Mouse (Mus musculus): Measurements from ENCODE around the gene Atp8b5.

The Atp8b5 gene

GRCm38 (mm10) chr4:43266623-43267322 is at the start of gene Atp8b5:
TSS of gene Atp8b5 (plus strand) at chr4:43267159.
- no peaks in the 10 kb centered on the region for H3K27me3 ChIP-seq (ENCODE audit: insufficient read depth, low read length)
- H3K4me3 ChIP-seq (replicated peaks; ENCODE audit: low read length): peak within 1 kb of the TSS; percentile 67
- H3K4me1 ChIP-seq (replicated peaks; ENCODE audit: low read depth, low read length): peaks cover 15% of the 10 kb centered on the region
- TF ChIP-seq POU5F1 (IDR thresholded peaks at IDR 0.05; ENCODE audit: borderline replicate concordance, low read length): no peak
- TF ChIP-seq NANOG (IDR thresholded peaks at IDR 0.05; ENCODE audit: borderline replicate concordance, low read length): no peak
- TF ChIP-seq CTCF (conservative IDR thresholded peaks at IDR 0.05; ENCODE audit: low read length): peak; percentile 16; the same call in 1 of the 2 replicates
- H3K36me3 ChIP-seq (ENCODE audit: insufficient read depth, low read length): no peaks in the 10 kb centered on the region
- no peaks in the 10 kb centered on the region for H3K9me3 ChIP-seq (ENCODE audit: low read length)

- Histone ChIP-seq H3K36me3 (ENCODE audit: insufficient read depth, low read length) (no peaks in the 10 kb centered on the region), H3K9me3 (ENCODE audit: low read length) (no peaks in the 10 kb centered on the region), H3K4me3 (replicated peaks; ENCODE audit: low read length) (no peak overlapping the region), H3K4me1 (replicated peaks; ENCODE audit: low read depth, low read length) (peaks cover 16% of the 10 kb centered on the region), H3K27me3 (ENCODE audit: insufficient read depth, low read length) (no peaks in the 10 kb centered on the region)
- TF ChIP-seq POU5F1 (IDR thresholded peaks at IDR 0.05; ENCODE audit: borderline replicate concordance, low read length) (no peak), CTCF (conservative IDR thresholded peaks at IDR 0.05; ENCODE audit: low read length) (no peak), NANOG (IDR thresholded peaks at IDR 0.05; ENCODE audit: borderline replicate concordance, low read length) (no peak)
Measured at GRCm38 (mm10) chr4:43217997-43218396, 49.0 kb upstream of the Atp8b5 start.

- TF ChIP-seq NANOG (IDR thresholded peaks at IDR 0.05; ENCODE audit: borderline replicate concordance, low read length): no peak
- no peak for TF ChIP-seq CTCF (conservative IDR thresholded peaks at IDR 0.05; ENCODE audit: low read length)
- no peak for TF ChIP-seq POU5F1 (IDR thresholded peaks at IDR 0.05; ENCODE audit: borderline replicate concordance, low read length)
Measured at GRCm38 (mm10) chr4:43231821-43232220, 35.1 kb upstream of the Atp8b5 start.

GRCm38 (mm10) chr4:43232985-43233384 is 34.0 kb upstream of the Atp8b5 start:
- Histone ChIP-seq H3K4me3 (replicated peaks; ENCODE audit: low read length) (no peak overlapping the region), H3K36me3 (ENCODE audit: insufficient read depth, low read length) (no peaks in the 10 kb centered on the region), H3K27me3 (ENCODE audit: insufficient read depth, low read length) (no peaks in the 10 kb centered on the region), H3K4me1 (replicated peaks; ENCODE audit: low read depth, low read length) (no peaks in the 10 kb centered on the region), H3K9me3 (ENCODE audit: low read length) (no peaks in the 10 kb centered on the region)
- no peak for TF ChIP-seq POU5F1 (IDR thresholded peaks at IDR 0.05; ENCODE audit: borderline replicate concordance, low read length)
- TF ChIP-seq NANOG (IDR thresholded peaks at IDR 0.05; ENCODE audit: borderline replicate concordance, low read length): no peak

More at GRCm38 (mm10) chr4:43231821-43232220, 35.1 kb upstream of the Atp8b5 start:
- no peaks in the 10 kb centered on the region for H3K9me3 ChIP-seq (ENCODE audit: low read length)
- H3K36me3 ChIP-seq (ENCODE audit: insufficient read depth, low read length): no peaks in the 10 kb centered on the region
- no peak overlapping the region for H3K4me3 ChIP-seq (replicated peaks; ENCODE audit: low read length)
- H3K4me1 ChIP-seq (replicated peaks; ENCODE audit: low read depth, low read length): no peaks in the 10 kb centered on the region
- H3K27me3 ChIP-seq (ENCODE audit: insufficient read depth, low read length): no peaks in the 10 kb centered on the region

- H3K4me1 ChIP-seq (replicated peaks; ENCODE audit: low read depth, low read length): no peaks in the 10 kb centered on the region
- no peaks in the 10 kb centered on the region for H3K36me3 ChIP-seq (ENCODE audit: insufficient read depth, low read length)
- no peak overlapping the region for H3K4me3 ChIP-seq (replicated peaks; ENCODE audit: low read length)
- no peaks in the 10 kb centered on the region for H3K9me3 ChIP-seq (ENCODE audit: low read length)
- TF ChIP-seq POU5F1 (IDR thresholded peaks at IDR 0.05; ENCODE audit: borderline replicate concordance, low read length) (no peak), NANOG (IDR thresholded peaks at IDR 0.05; ENCODE audit: borderline replicate concordance, low read length) (no peak), CTCF (conservative IDR thresholded peaks at IDR 0.05; ENCODE audit: low read length) (no peak)
- no peaks in the 10 kb centered on the region for H3K27me3 ChIP-seq (ENCODE audit: insufficient read depth, low read length)
Measured at GRCm38 (mm10) chr4:43233489-43233888, 33.5 kb upstream of the Atp8b5 start.

- TF ChIP-seq POU5F1 (IDR thresholded peaks at IDR 0.05; ENCODE audit: borderline replicate concordance, low read length) (no peak), NANOG (IDR thresholded peaks at IDR 0.05; ENCODE audit: borderline replicate concordance, low read length) (no peak), CTCF (conservative IDR thresholded peaks at IDR 0.05; ENCODE audit: low read length) (no peak)
- Histone ChIP-seq H3K36me3 (ENCODE audit: insufficient read depth, low read length) (no peaks in the 10 kb centered on the region), H3K4me3 (replicated peaks; ENCODE audit: low read length) (no peak overlapping the region), H3K9me3 (ENCODE audit: low read length) (no peaks in the 10 kb centered on the region), H3K27me3 (ENCODE audit: insufficient read depth, low read length) (no peaks in the 10 kb centered on the region), H3K4me1 (replicated peaks; ENCODE audit: low read depth, low read length) (no peaks in the 10 kb centered on the region)
Measured at GRCm38 (mm10) chr4:43236898-43237297, 30.1 kb upstream of the Atp8b5 start.

GRCm38 (mm10) chr4:43240716-43241115 is 26.2 kb upstream of the Atp8b5 start:
- Histone ChIP-seq H3K4me1 (replicated peaks; ENCODE audit: low read depth, low read length) (no peaks in the 10 kb centered on the region), H3K9me3 (ENCODE audit: low read length) (no peaks in the 10 kb centered on the region), H3K4me3 (replicated peaks; ENCODE audit: low read length) (no peak overlapping the region), H3K27me3 (ENCODE audit: insufficient read depth, low read length) (no peaks in the 10 kb centered on the region), H3K36me3 (ENCODE audit: insufficient read depth, low read length) (no peaks in the 10 kb centered on the region)
- TF ChIP-seq POU5F1 (IDR thresholded peaks at IDR 0.05; ENCODE audit: borderline replicate concordance, low read length): no peak
- no peak for TF ChIP-seq CTCF (conservative IDR thresholded peaks at IDR 0.05; ENCODE audit: low read length)
- TF ChIP-seq NANOG (IDR thresholded peaks at IDR 0.05; ENCODE audit: borderline replicate concordance, low read length): no peak

GRCm38 (mm10) chr4:43244022-43244421 is 22.9 kb upstream of the Atp8b5 start:
- TF ChIP-seq POU5F1 (IDR thresholded peaks at IDR 0.05; ENCODE audit: borderline replicate concordance, low read length) (no peak), CTCF (conservative IDR thresholded peaks at IDR 0.05; ENCODE audit: low read length) (no peak), NANOG (IDR thresholded peaks at IDR 0.05; ENCODE audit: borderline replicate concordance, low read length) (no peak)
- H3K4me1 ChIP-seq (replicated peaks; ENCODE audit: low read depth, low read length): no peaks in the 10 kb centered on the region
- H3K9me3 ChIP-seq (ENCODE audit: low read length): no peaks in the 10 kb centered on the region
- H3K4me3 ChIP-seq (replicated peaks; ENCODE audit: low read length): no peak overlapping the region
- H3K27me3 ChIP-seq (ENCODE audit: insufficient read depth, low read length): no peaks in the 10 kb centered on the region
- no peaks in the 10 kb centered on the region for H3K36me3 ChIP-seq (ENCODE audit: insufficient read depth, low read length)

GRCm38 (mm10) chr4:43245776-43246175 is 21.2 kb upstream of the Atp8b5 start:
- TF ChIP-seq CTCF (conservative IDR thresholded peaks at IDR 0.05; ENCODE audit: low read length) (no peak), POU5F1 (IDR thresholded peaks at IDR 0.05; ENCODE audit: borderline replicate concordance, low read length) (no peak)
- Histone ChIP-seq H3K36me3 (ENCODE audit: insufficient read depth, low read length) (no peaks in the 10 kb centered on the region), H3K9me3 (ENCODE audit: low read length) (no peaks in the 10 kb centered on the region), H3K4me3 (replicated peaks; ENCODE audit: low read length) (no peak overlapping the region), H3K27me3 (ENCODE audit: insufficient read depth, low read length) (no peaks in the 10 kb centered on the region), H3K4me1 (replicated peaks; ENCODE audit: low read depth, low read length) (no peaks in the 10 kb centered on the region)

Measured in E14TG2a.4 (cell line).